Mouse (Mus musculus) hindbrain, embryonic 15.5 days (tissue): ENCODE measurements around the gene Mcmbp. TPM values are rescaled to one million over a fixed set of nuclear protein-coding genes. Genes with fewer than 3 reads are reported as not detected.

Source experiments
- ATAC-seq: fragments of 200-750 bp; cut with Nextera tagmentation; 2 replicates; pipeline ENCODE4 v1.8.0; 2017; ENCODE audit warnings: low read depth, moderate number of reproducible peaks, moderate TSS enrichment; ENCODE audit not compliant: low FRiP score
- H3K27ac ChIP-seq: fragments of 300-500 bp; sonication (generic); replicated peaks from 2 replicates; pipeline ENCODE4 v1.5.1; 2015; ENCODE audit warnings: mild to moderate bottlenecking, inconsistent platforms
- H3K27me3 ChIP-seq: fragments of 300-500 bp; sonication (generic); 2 replicates; pipeline ENCODE4 v1.6.1; 2015; ENCODE audit warnings: control low read depth, inconsistent platforms
- H3K36me3 ChIP-seq: fragments of 300-500 bp; sonication (generic); 2 replicates; pipeline ENCODE4 v1.6.1; 2015; ENCODE audit warnings: control low read depth, inconsistent platforms
- H3K4me1 ChIP-seq: fragments of 300-500 bp; sonication (generic); replicated peaks from 2 replicates; pipeline ENCODE4 v1.6.1; 2015; ENCODE audit warnings: control low read depth, inconsistent platforms
- H3K4me2 ChIP-seq: fragments of 300-500 bp; sonication (generic); 2 replicates; pipeline ENCODE4 v1.6.1; 2015; ENCODE audit warnings: moderate library complexity, mild to moderate bottlenecking, inconsistent platforms
- H3K4me3 ChIP-seq: fragments of 300-500 bp; sonication (generic); 2 replicates; pipeline ENCODE4 v1.5.1; 2015; ENCODE audit warnings: mild to moderate bottlenecking, inconsistent platforms
- H3K9ac ChIP-seq: fragments of 300-500 bp; sonication (generic); 2 replicates; pipeline ENCODE4 v1.6.1; 2015; ENCODE audit warnings: inconsistent platforms
- H3K9me3 ChIP-seq: fragments of 300-500 bp; sonication (generic); 2 replicates; pipeline ENCODE4 v1.6.1; 2016; ENCODE audit warnings: control low read depth, inconsistent platforms
- WGBS: fragments of 180-500 bp; shearing (Covaris S2); methylation state at CpG from one replicate; pipeline ENCODE4 v1.1.7; 2015; 5-methylcytosine and 5-hydroxymethylcytosine counted together
- polyA plus RNA-seq: library from polyadenylated mRNA; unstranded; fragments of >200 nt; fragmentation: Nextera tagmentation; extraction: Ambion mirVana; gene quantifications from 2 replicates; pipeline ENCODE4 v1.2.1, GENCODE M21; 2015

Gene Mcmbp
- polyA plus RNA-seq, 1 experiment from 2014 or later: 44.0 TPM

- H3K36me3 ChIP-seq: peaks cover 4% of the 10 kb centered on the region; the same call in 1 of the 2 replicates
- H3K27me3 ChIP-seq: no peaks in the 10 kb centered on the region
- ATAC-seq: no peak
- WGBS: 40% methylated on average over 2 of the region's 2 CpGs
- H3K9ac ChIP-seq: no peak overlapping the region
- no peaks in the 10 kb centered on the region for H3K9me3 ChIP-seq
- peaks cover 23% of the 10 kb centered on the region for H3K4me1 ChIP-seq
- H3K4me3 ChIP-seq: no peak overlapping the region
- H3K4me2 ChIP-seq: no peak overlapping the region
- no peak overlapping the region for H3K27ac ChIP-seq
These were observed 71.5 kb downstream of the Mcmbp start for GRCm38 (mm10) chr7:128668831-128669230.

- Histone ChIP-seq H3K4me1 (peaks cover 13% of the 10 kb centered on the region), H3K4me2 (no peak overlapping the region), H3K27me3 (no peaks in the 10 kb centered on the region), H3K36me3 (peaks cover 6% of the 10 kb centered on the region; the same call in 1 of the 2 replicates), H3K9me3 (no peaks in the 10 kb centered on the region), H3K9ac (no peak overlapping the region), H3K27ac (no peak overlapping the region), H3K4me3 (no peak overlapping the region)
- WGBS: 41% methylated on average over 5 of the region's 5 CpGs
- ATAC-seq: no peak
These were observed 72.5 kb downstream of the Mcmbp start for GRCm38 (mm10) chr7:128667788-128668187.

- H3K27ac ChIP-seq: no peak overlapping the region
- no peak overlapping the region for H3K9ac ChIP-seq
- no peaks in the 10 kb centered on the region for H3K9me3 ChIP-seq
- no peaks in the 10 kb centered on the region for H3K27me3 ChIP-seq
- 90% methylated on average over 11 of the region's 11 CpGs for WGBS
- H3K4me1 ChIP-seq: no peaks in the 10 kb centered on the region
- H3K36me3 ChIP-seq: peaks cover 6% of the 10 kb centered on the region; the same call in 1 of the 2 replicates
- no peak overlapping the region for H3K4me3 ChIP-seq
- no peak for ATAC-seq
- no peak overlapping the region for H3K4me2 ChIP-seq
These were observed 75.4 kb downstream of the Mcmbp start for GRCm38 (mm10) chr7:128664861-128665377.

DNA sequence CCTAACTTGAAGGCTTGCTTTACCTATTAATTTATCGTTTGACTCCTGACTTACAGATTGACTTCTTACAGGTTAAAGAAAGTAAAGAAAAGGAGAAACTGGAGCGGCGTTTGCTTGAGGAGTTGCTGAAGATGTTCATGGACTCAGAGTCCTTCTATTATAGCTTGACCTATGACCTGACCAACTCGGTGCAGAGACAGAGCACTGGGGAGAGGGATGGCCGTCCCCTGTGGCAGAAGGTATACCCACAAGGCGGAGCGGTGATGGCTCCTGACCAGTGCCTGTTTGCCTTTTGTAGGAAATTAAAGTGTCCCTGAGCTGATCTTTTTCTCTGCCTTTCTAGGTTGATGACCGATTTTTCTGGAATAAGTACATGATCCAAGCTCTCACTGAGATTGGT, 76.4 kb downstream of the Mcmbp start:
- Histone ChIP-seq H3K9ac (no peak overlapping the region), H3K27me3 (no peaks in the 10 kb centered on the region), H3K4me1 (no peaks in the 10 kb centered on the region), H3K4me3 (no peak overlapping the region), H3K36me3 (peaks cover 11% of the 10 kb centered on the region; the same call in 1 of the 2 replicates), H3K4me2 (no peak overlapping the region), H3K9me3 (no peaks in the 10 kb centered on the region), H3K27ac (no peak overlapping the region)
- 84% methylated on average over 8 of the region's 8 CpGs for WGBS
- no peak for ATAC-seq

DNA sequence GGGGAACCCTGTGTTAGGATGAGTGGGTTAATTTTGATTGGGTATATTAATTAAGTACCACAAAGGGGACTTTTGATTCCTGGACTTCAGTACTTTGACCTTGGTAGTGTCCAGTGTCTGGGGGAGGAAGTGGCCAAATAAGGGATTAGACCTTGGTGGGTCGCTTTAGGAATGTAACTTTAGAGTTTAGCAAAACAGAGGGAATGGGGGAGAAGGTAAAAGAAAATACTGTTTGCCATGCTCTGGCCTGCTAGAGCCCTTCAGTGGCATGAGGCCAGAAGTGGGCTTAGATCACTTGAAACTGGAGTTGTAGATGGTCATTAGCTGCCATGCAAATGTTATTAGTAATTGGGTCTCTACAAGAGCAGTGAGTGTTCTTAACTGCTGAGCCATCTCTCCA, 83.3 kb downstream of the Mcmbp start:
- no peaks in the 10 kb centered on the region for H3K9me3 ChIP-seq
- no peak overlapping the region for H3K9ac ChIP-seq
- no peaks in the 10 kb centered on the region for H3K4me1 ChIP-seq
- WGBS: 96% methylated on average over 1 of the region's 1 CpGs
- H3K27me3 ChIP-seq: no peaks in the 10 kb centered on the region
- H3K4me3 ChIP-seq: no peak overlapping the region
- no peak overlapping the region for H3K27ac ChIP-seq
- peaks cover 4% of the 10 kb centered on the region; the same call in 1 of the 2 replicates for H3K36me3 ChIP-seq
- ATAC-seq: no peak
- H3K4me2 ChIP-seq: no peak overlapping the region

Other genes with a start within 250 kb of the Mcmbp start
- gene Bag3, start 216.9 kb downstream of the Mcmbp start, polyA plus RNA-seq: 2.6 and 3.9 TPM in 2 replicates
- 400 and 406 TPM in 2 replicates for gene Inpp5f, start 129.2 kb downstream of the Mcmbp start, polyA plus RNA-seq
- gene Sec23ip, start 4.4 kb upstream of the Mcmbp start, polyA plus RNA-seq: 34.6 and 35.1 TPM in 2 replicates